25 mouse cellular contexts compared by ENCODE assay signal in genomic region chr3:146146131-146146530, GRCm38 (mm10). TPM values are rescaled to one million over a fixed set of nuclear protein-coding genes. Genes with fewer than 3 reads are reported as not detected.
DNase-seq lines count a peak whose midpoint lies in the region; ATAC-seq lines count a peak whose summit lies in the region.
"Had no signal": no experiment of that assay in that cellular context is flagged by ENCODE, and none has a peak within 500 bp of the region (broad histone marks: within the 10 kb centered on the region; RNA-seq: fewer than 3 reads in every experiment).

No protein-coding gene starts in this region.

- no peak overlapping the region for H3K27ac ChIP-seq in liver, embryonic 11.5 days (ENCODE audit: low read depth, low read length)
- H3K27ac ChIP-seq: embryonic facial prominence, embryonic 10.5 days; heart, embryonic 13.5 days; hindbrain, embryonic 13.5 days; limb, embryonic 12.5 days; liver, embryonic 13.5 days; midbrain, embryonic 12.5 days; neural tube, embryonic 13.5 days; stomach, embryonic 15.5 days had no signal

- H3K36me3 ChIP-seq in liver, embryonic 11.5 days (ENCODE audit: control insufficient read depth, insufficient read depth, low read length): no peaks in the 10 kb centered on the region
- H3K36me3 ChIP-seq: embryonic facial prominence, embryonic 10.5 days; heart, embryonic 13.5 days; hindbrain, embryonic 13.5 days; limb, embryonic 12.5 days; liver, embryonic 13.5 days; midbrain, embryonic 12.5 days; neural tube, embryonic 13.5 days; stomach, embryonic 15.5 days had no signal

- no peaks in the 10 kb centered on the region for H3K9me3 ChIP-seq in liver, embryonic 11.5 days (ENCODE audit: control insufficient read depth, low read length)
- H3K9me3 ChIP-seq: heart, embryonic 13.5 days; liver, embryonic 13.5 days; midbrain, embryonic 12.5 days; stomach, embryonic 15.5 days had no signal

- ATAC-seq in CD4-positive, CD25-positive, alpha-beta regulatory T cell, adult 4 months: peak; percentile 16
- ATAC-seq in liver, embryonic 11.5 days (replicated peaks; ENCODE audit: low FRiP score): no peak
- ATAC-seq: forebrain, embryonic 14.5 days; Patski had no signal

- 47% methylated on average over 5 of the region's 5 CpGs for WGBS in liver, embryonic 11.5 days

- peaks cover 3% of the 10 kb centered on the region; the same call in 1 of the 2 replicates for H3K27me3 ChIP-seq in liver, embryonic 11.5 days (replicated peaks; ENCODE audit: control insufficient read depth, insufficient read depth, low read length)
- H3K27me3 ChIP-seq: Patski; stomach, embryonic 15.5 days had no signal

- H3K4me1 ChIP-seq in liver, embryonic 11.5 days (replicated peaks; ENCODE audit: control insufficient read depth, insufficient read depth, low read length): peaks cover 5% of the 10 kb centered on the region; the same call in 1 of the 2 replicates

- H3K4me3 ChIP-seq in liver, embryonic 11.5 days (ENCODE audit: low read depth, low read length): no peak overlapping the region
- H3K4me3 ChIP-seq: embryonic facial prominence, embryonic 10.5 days; heart, embryonic 13.5 days; hindbrain, embryonic 13.5 days; limb, embryonic 12.5 days; liver, embryonic 13.5 days; midbrain, embryonic 12.5 days; neural tube, embryonic 13.5 days; stomach, embryonic 15.5 days had no signal

- H3K4me2 ChIP-seq in liver, embryonic 11.5 days: no peak overlapping the region
- H3K4me2 ChIP-seq: heart, embryonic 13.5 days; hindbrain, embryonic 13.5 days; limb, embryonic 12.5 days; liver, embryonic 13.5 days; lung, embryonic 14.5 days; midbrain, embryonic 12.5 days; neural tube, embryonic 13.5 days; stomach, embryonic 15.5 days had no signal

- no peak overlapping the region for H3K9ac ChIP-seq in liver, embryonic 11.5 days (ENCODE audit: low read depth, low read length)
- H3K9ac ChIP-seq: heart, embryonic 13.5 days; hindbrain, embryonic 13.5 days; limb, embryonic 12.5 days; liver, embryonic 13.5 days; lung, embryonic 14.5 days; midbrain, embryonic 12.5 days; neural tube, embryonic 13.5 days; stomach, embryonic 15.5 days had no signal

- peak; percentile 7 to 8 for DNase-seq in right cerebral cortex, adult 2 months (ENCODE audit: low spot score in 2 of 2)
- DNase-seq in right cerebral cortex, postnatal 25 days: no peak
- peak; percentile 53 for DNase-seq in brain, adult 2 months (ENCODE audit: low read depth, low spot score)
- peak; percentile 37 for DNase-seq in naive thymus-derived CD4-positive, alpha-beta T cell, adult 2 months (ENCODE audit: low read depth)
- DNase-seq in cerebellum, postnatal 25 days: no peak
- DNase-seq in liver, embryonic 11.5 days (ENCODE audit: low spot score): no peak
- DNase-seq: adrenal gland, adult 8-10 months; cerebellum, postnatal 14 days; liver, embryonic 13.5 days; lung, embryonic 14.5 days; lung, postnatal 4 days; right cerebral cortex, postnatal 14 days; thymus, adult 2 months had no signal

RNA-seq across cellular contexts. Expression of gene Mcoln2, which starts 3.5 kb away (rescaled TPM):
- 1 to 10 TPM; 1.7 to 2.2 TPM for polyA plus RNA-seq in CD4-positive, CD25-positive, alpha-beta regulatory T cell, adult 4 months (2017; shearing (Covaris generic))
- 3.5 and 4.6 TPM in 2 replicates for polyA plus RNA-seq in liver, embryonic 11.5 days (2014; fragmentation: Nextera tagmentation; extraction: Ambion mirVana)

RNA-seq across cellular contexts. Expression of gene Mcoln3, which starts 28.9 kb away (rescaled TPM):
- 1 to 10 TPM; 5.3 to 6.2 TPM for polyA plus RNA-seq in CD4-positive, CD25-positive, alpha-beta regulatory T cell, adult 4 months (2017; shearing (Covaris generic))
- polyA plus RNA-seq in liver, embryonic 11.5 days (2014; fragmentation: Nextera tagmentation; extraction: Ambion mirVana): 1.9 and 2.0 TPM in 2 replicates

RNA-seq across cellular contexts. Expression of gene Wdr63, which starts 38.2 kb away (rescaled TPM):
- not detected for polyA plus RNA-seq in CD4-positive, CD25-positive, alpha-beta regulatory T cell, adult 4 months (2017; shearing (Covaris generic))
- polyA plus RNA-seq in liver, embryonic 11.5 days (2014; fragmentation: Nextera tagmentation; extraction: Ambion mirVana): 0.99 and 1.6 TPM in 2 replicates
- polyA plus RNA-seq: heart, embryonic 13.5 days; intestine, embryonic 14.5 days; kidney, embryonic 14.5 days; limb, embryonic 12.5 days; lung, embryonic 14.5 days had no signal

Comparison
In these comparisons a context has a peak if more than half of its experiments do, and no peak if none do; other contexts are left out.
1. DNase-seq: peak in right cerebral cortex, adult 2 months (2 of 2), brain, adult 2 months (single experiment) and naive thymus-derived CD4-positive, alpha-beta T cell, adult 2 months (single experiment); none in right cerebral cortex, postnatal 25 days (single experiment), cerebellum, postnatal 25 days (0 of 2) and liver, embryonic 11.5 days (single experiment).